16 mouse cellular contexts compared by ENCODE assay signal in genomic region chr12:106894061-106894460, GRCm38 (mm10).
"Had no signal": no experiment of that assay in that cellular context is flagged by ENCODE, and none has a peak within 500 bp of the region (broad histone marks: within the 10 kb centered on the region; RNA-seq: fewer than 3 reads in every experiment).

No protein-coding gene starts in this region.

- H3K27me3 ChIP-seq: neural tube, embryonic 13.5 days; neural tube, embryonic 15.5 days; stomach, embryonic 15.5 days had no signal

- H3K4me1 ChIP-seq: neural tube, embryonic 15.5 days; stomach, embryonic 15.5 days had no signal

- H3K9ac ChIP-seq: neural tube, embryonic 13.5 days; neural tube, embryonic 15.5 days; stomach, embryonic 15.5 days had no signal

- H3K36me3 ChIP-seq: neural tube, embryonic 13.5 days; neural tube, embryonic 15.5 days; stomach, embryonic 15.5 days had no signal

- H3K4me2 ChIP-seq: neural tube, embryonic 13.5 days; neural tube, embryonic 15.5 days; stomach, embryonic 15.5 days had no signal

- H3K9me3 ChIP-seq: neural tube, embryonic 13.5 days; neural tube, embryonic 15.5 days; stomach, embryonic 15.5 days had no signal

- H3K27ac ChIP-seq: neural tube, embryonic 13.5 days; neural tube, embryonic 15.5 days; stomach, embryonic 15.5 days; stomach, postnatal 0 days had no signal

- DNase-seq: retina, postnatal 1 day; right cerebral cortex, adult 18-20 months; right cerebral cortex, postnatal 14 days; right cerebral cortex, postnatal 25 days; right cerebral cortex, postnatal 4 days; spleen, adult 18-20 months; thymus, adult 18-20 months; thymus, adult 2 months; thymus, postnatal 14 days; thymus, postnatal 25 days; thymus, postnatal 36 days; thymus, postnatal 4 days had no signal

- H3K4me3 ChIP-seq: neural tube, embryonic 13.5 days; neural tube, embryonic 15.5 days; stomach, embryonic 15.5 days had no signal
